Mouse (Mus musculus): ENCODE results near the gene Fxn. TPM values are rescaled to one million over a fixed set of nuclear protein-coding genes. Genes with fewer than 3 reads are reported as not detected.
A peak's percentile ranks its signal among the peaks of the same experiment; 100 is the strongest.

Fxn gene
- polyA plus RNA-seq, 1 experiment from 2014 or later, result 2.8 TPM

- WGBS (ENCODE audit: missing documents), result 82% methylated on average over 12 of the region's 12 CpGs
- H3K36me3 ChIP-seq (ENCODE audit: inconsistent target), result no peaks in the 10 kb centered on the region
- no peak overlapping the region for H3K27ac ChIP-seq
- no peak overlapping the region for H3K4me3 ChIP-seq (ENCODE audit: inconsistent target)
- no peaks in the 10 kb centered on the region for H3K79me2 ChIP-seq (ENCODE audit: inconsistent target)
Measured at GRCm38 (mm10) chr19:24312556-24313342, 32.3 kb upstream of the Fxn start.

- H3K36me3 ChIP-seq (ENCODE audit: inconsistent target), result no peaks in the 10 kb centered on the region
- no peaks in the 10 kb centered on the region for H3K79me2 ChIP-seq (ENCODE audit: inconsistent target)
- no peak overlapping the region for H3K4me3 ChIP-seq (ENCODE audit: inconsistent target)
- WGBS (ENCODE audit: missing documents), result 95% methylated on average over 5 of the region's 5 CpGs
- no peak overlapping the region for H3K27ac ChIP-seq
Measured at GRCm38 (mm10) chr19:24312046-24312445, 31.6 kb upstream of the Fxn start.

DNA sequence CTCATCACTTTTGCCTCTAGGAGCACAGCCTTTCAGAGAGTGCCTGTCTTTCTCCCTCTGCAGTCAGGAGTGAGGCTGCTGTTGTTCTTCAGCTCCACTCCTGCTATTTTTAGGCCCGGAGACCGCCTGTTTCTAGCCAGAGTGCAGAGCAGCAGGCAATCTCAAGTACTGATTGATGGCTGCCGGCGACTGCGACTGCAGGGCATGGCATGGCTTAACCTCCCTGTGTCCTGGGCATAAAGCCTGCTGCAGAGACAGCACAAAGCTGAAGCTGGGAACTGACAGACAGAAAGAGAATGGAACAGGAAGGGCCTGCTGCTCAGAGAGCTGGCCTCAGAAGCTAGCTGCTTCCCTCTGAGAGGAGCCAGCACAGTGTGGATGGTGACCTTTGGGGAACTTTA is 27.9 kb upstream of the Fxn start:
- 32% methylated on average over 5 of the region's 5 CpGs for WGBS (ENCODE audit: missing documents)
- H3K36me3 ChIP-seq (ENCODE audit: inconsistent target), result no peaks in the 10 kb centered on the region
- no peak overlapping the region for H3K4me3 ChIP-seq (ENCODE audit: inconsistent target)
- no peak overlapping the region for H3K27ac ChIP-seq
- no peaks in the 10 kb centered on the region for H3K79me2 ChIP-seq (ENCODE audit: inconsistent target)

DNA sequence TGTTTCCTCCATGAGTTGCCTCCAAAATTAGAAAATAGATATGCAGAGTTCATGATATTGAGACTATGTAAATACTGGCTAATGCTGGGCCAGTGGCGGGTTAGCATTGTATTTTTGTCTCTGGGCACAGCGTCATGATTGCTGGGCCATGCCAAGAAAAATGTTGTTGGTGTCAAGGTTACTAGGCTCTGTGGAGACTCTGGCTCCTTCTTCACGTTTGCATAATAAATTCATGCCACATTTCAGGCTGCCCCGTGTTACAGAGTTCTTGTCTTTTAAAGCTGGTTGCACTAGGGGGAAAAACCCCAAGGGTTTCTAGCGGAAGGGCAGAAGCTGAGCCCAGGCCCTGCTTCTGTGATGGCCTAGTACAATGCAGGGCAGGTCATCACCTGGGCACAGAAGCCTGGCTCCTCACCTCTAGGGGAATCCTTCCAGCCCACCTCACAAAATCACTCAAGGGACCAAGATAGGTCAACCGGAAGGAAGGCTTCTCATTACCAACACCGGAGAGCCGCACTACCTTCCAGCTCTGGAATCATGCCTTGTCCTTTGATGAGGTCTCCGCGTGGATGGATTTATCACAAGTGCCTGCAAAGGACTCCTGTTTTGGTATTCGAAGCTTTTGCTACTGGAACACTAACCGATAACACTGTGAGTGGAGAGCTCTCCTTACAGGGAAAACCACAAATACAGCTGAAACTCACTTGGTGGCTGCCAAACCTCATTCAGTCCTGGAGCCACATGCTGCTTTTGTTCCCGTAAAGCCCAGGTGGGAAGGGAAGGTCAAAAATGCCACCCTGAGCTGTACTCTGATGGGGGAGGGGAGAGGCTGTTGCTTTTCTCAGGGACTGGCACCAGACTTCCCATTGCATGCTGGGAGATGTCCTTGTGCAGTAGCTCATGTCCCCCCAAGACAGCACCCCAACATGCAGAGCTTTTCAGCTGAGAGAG is 27.1 kb upstream of the Fxn start:
- Histone ChIP-seq H3K79me2 (ENCODE audit: inconsistent target) (no peaks in the 10 kb centered on the region), H3K36me3 (ENCODE audit: inconsistent target) (no peaks in the 10 kb centered on the region), H3K27ac (no peak overlapping the region), H3K4me3 (ENCODE audit: inconsistent target) (no peak overlapping the region)
- 74% methylated on average over 13 of the region's 13 CpGs for WGBS (ENCODE audit: missing documents)

DNA sequence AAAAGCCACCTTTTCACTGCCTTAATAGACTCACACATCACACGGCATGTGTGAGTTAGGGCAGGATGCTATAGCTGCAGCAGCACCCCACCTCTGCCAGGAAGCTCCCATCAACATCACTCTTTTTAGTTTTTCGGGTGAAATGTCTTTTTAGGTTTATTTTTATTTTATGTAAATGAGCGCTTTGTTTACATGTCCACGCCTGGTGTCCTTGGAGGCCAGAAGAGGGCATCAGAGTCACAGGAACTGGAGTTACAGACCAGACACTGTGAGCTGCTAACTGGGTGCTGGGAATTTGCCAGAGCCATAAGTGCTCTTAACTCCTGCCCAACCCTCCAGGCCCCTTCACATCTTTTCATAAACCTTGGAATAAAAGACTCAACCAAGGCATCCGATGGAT is 25.9 kb upstream of the Fxn start:
- 98% methylated on average over 5 of the region's 5 CpGs for WGBS (ENCODE audit: missing documents)
- Histone ChIP-seq H3K4me3 (ENCODE audit: inconsistent target) (no peak overlapping the region), H3K79me2 (ENCODE audit: inconsistent target) (no peaks in the 10 kb centered on the region), H3K36me3 (ENCODE audit: inconsistent target) (no peaks in the 10 kb centered on the region), H3K27ac (no peak overlapping the region)

- Histone ChIP-seq H3K36me3 (ENCODE audit: inconsistent target) (no peaks in the 10 kb centered on the region), H3K79me2 (ENCODE audit: inconsistent target) (no peaks in the 10 kb centered on the region), H3K27ac (no peak overlapping the region), H3K4me3 (ENCODE audit: inconsistent target) (no peak overlapping the region)
- 94% methylated on average over 9 of the region's 10 CpGs for WGBS (ENCODE audit: missing documents)
Measured at GRCm38 (mm10) chr19:24302198-24302597, 21.8 kb upstream of the Fxn start.

DNA sequence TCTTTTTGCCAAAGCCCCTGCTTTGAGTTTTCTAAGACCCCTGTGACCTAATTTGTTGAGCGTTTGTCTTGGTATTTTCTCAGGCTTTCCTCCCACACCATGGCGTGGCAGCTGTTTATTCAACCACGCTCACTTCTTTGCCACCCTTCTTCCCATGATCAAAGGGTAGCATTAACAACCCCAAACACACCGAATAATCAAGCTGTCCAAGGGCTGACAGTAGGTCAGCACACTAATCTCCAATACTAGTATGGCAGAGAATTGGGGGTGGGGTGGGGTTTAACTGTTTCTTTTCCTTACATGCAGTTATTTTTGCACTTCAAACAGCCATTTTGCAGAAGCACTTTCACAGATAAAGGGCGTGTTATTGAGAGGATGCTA is 21.4 kb upstream of the Fxn start:
- WGBS (ENCODE audit: missing documents), result 93% methylated on average over 5 of the region's 5 CpGs
- H3K27ac ChIP-seq, result no peak overlapping the region
- no peaks in the 10 kb centered on the region for H3K36me3 ChIP-seq (ENCODE audit: inconsistent target)
- H3K4me3 ChIP-seq (ENCODE audit: inconsistent target), result no peak overlapping the region
- H3K79me2 ChIP-seq (ENCODE audit: inconsistent target), result no peaks in the 10 kb centered on the region

DNA sequence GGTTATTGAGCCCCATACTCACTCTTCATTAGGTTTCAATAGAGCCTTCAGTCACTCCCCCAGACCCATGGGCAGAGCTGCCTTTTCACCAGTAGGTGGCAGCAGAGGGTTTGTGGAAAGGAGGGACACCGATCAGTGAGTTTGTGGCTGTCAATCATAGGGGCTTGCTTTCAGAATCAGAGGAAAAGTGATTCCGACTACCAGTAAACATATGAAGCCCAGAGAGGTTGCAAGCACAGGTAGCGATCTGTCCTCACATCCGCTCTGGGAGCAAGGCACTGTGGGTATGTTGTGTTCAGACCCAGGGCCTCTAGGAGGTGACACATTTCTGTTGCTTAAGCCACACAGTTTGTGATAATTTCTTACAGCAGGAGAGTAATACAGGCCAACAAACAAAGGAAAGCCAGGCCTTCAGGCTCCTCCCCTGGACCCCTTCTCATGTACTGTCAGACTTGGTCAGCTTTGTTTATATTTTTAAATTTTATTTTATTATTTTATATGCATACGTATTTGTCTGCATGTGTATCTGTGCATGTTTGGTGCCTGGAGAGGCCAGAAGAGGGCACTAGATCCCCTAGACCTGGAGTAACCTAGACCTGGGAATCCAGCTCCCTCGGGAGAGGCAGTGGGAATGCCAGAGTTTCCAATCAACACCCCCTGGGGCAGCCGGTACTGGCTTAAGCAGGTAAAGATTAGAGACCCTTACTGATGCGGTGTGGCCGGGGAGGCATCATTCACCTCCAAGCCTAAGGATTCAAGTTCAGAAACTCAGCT is 20.8 kb upstream of the Fxn start:
- 46% methylated on average over 9 of the region's 9 CpGs for WGBS (ENCODE audit: missing documents)
- Histone ChIP-seq H3K79me2 (ENCODE audit: inconsistent target) (no peaks in the 10 kb centered on the region), H3K4me3 (ENCODE audit: inconsistent target) (peak overlapping the region; percentile 8; the same call in 1 of the 2 replicates), H3K36me3 (ENCODE audit: inconsistent target) (no peaks in the 10 kb centered on the region), H3K27ac (no peak overlapping the region)

GRCm38 (mm10) chr19:24293537-24293936 is 13.1 kb upstream of the Fxn start:
- no peaks in the 10 kb centered on the region for H3K36me3 ChIP-seq (ENCODE audit: inconsistent target)
- H3K27ac ChIP-seq, result no peak overlapping the region
- 98% methylated on average over 5 of the region's 5 CpGs for WGBS (ENCODE audit: missing documents)
- no peak overlapping the region for H3K4me3 ChIP-seq (ENCODE audit: inconsistent target)
- H3K79me2 ChIP-seq (ENCODE audit: inconsistent target), result no peaks in the 10 kb centered on the region

- WGBS (ENCODE audit: missing documents), result 57% methylated on average over 4 of the region's 4 CpGs
- Histone ChIP-seq H3K27ac (no peak overlapping the region), H3K36me3 (ENCODE audit: inconsistent target) (no peaks in the 10 kb centered on the region), H3K4me3 (ENCODE audit: inconsistent target) (no peak overlapping the region), H3K79me2 (ENCODE audit: inconsistent target) (no peaks in the 10 kb centered on the region)
Measured at GRCm38 (mm10) chr19:24284187-24284586, 3.8 kb upstream of the Fxn start.

DNA sequence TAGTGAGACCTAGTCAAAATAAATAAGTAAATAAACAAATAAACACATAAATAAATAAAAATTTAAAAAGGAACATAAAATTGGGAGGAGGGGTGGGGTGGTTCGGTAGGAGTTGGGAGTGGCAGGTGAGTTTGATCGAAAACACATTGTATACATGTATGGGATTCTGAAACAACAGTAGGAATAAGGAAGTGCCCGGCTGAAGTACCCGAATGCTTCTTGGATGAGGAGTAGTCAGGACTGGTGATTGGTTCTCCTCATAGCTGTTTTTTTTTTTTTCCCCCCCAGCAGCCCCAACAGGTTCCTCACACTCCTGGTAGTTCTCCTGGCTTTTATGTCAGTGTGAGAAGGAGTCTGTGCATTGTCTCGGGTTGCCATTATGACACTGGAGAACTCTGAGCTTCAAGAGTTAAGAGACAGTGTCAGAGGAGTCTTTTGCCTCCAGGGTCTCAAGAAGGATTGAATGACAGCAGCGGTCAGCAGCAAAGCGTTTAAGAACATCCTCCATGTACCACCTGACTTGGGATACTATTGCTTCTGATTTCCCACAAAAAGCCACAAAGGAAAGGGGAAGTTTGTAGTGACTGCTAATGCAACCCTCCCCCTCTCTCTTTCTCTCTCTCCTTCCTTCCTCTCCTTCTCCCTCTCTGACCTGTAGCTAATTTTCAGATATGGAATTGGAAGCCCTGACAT is 1.0 kb upstream of the Fxn start:
- Histone ChIP-seq H3K4me3 (ENCODE audit: inconsistent target) (peak overlapping the region; percentile 36), H3K36me3 (ENCODE audit: inconsistent target) (no peaks in the 10 kb centered on the region), H3K27ac (no peak overlapping the region), H3K79me2 (ENCODE audit: inconsistent target) (no peaks in the 10 kb centered on the region)
- WGBS (ENCODE audit: missing documents), result 2% methylated on average over 5 of the region's 7 CpGs

DNA sequence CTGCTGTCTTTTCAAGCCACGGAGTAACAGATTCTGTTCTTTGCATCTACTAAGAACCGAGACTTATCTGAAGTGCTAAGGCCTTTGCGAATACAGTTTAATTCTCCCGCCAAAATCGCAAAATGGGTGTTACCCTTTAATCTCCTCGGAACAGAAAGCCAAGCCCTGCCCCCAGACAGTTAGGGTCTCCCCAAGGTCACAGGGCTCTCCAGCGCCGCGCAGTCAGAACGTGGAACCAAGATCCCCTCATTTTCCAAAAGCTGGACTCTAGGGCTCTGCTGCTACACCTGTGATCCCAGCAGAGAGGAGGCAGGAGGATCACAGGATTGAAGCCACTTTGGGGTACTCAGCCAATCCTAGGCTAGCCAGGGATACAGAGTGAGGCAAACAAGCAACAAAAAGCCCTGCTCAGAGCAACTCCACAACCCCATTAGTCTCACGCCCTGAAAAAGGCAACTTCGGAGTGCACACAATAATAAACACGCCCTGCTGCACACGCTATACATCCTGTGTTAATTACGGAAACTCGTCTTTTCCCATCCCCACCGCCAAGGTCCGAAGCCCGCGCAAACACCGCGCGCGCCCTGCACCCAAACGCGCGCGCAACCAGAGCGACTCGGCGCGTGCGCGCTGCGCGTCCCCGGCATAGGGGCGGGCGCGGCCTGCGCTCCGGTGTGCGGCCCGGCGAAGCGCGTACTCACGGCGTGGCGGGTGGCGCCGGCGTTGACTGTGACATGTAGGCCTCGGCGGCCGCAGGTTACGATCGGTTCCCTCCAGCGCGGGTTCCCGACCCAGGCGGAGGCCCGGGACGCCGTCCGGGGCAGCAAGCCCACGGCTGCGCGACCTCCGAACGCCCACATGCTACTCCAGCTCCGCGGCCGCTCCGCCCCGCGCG is 452 bp downstream of the Fxn start:
- Histone ChIP-seq H3K36me3 (ENCODE audit: inconsistent target) (no peaks in the 10 kb centered on the region), H3K79me2 (ENCODE audit: inconsistent target) (no peaks in the 10 kb centered on the region), H3K4me3 (ENCODE audit: inconsistent target) (peak overlapping the region; percentile 59), H3K27ac (peak overlapping the region; percentile 46)
- WGBS (ENCODE audit: missing documents), result under 1% methylated on average over 63 of the region's 78 CpGs

- Histone ChIP-seq H3K79me2 (ENCODE audit: inconsistent target) (no peaks in the 10 kb centered on the region), H3K36me3 (ENCODE audit: inconsistent target) (no peaks in the 10 kb centered on the region), H3K27ac (no peak overlapping the region), H3K4me3 (ENCODE audit: inconsistent target) (no peak overlapping the region)
- 93% methylated on average over 15 of the region's 15 CpGs for WGBS (ENCODE audit: missing documents)
Measured at GRCm38 (mm10) chr19:24278859-24279258, 1.5 kb downstream of the Fxn start.

Measured in macrophage (primary cell).